Mouse (Mus musculus) heart, postnatal 0 days (tissue): ENCODE data around the gene Pcgf5.

Source experiments
- CTCF ChIP-seq: IDR thresholded peaks from 2 replicates; pipeline ENCODE4 v1.5.1; 2016; ENCODE audit warnings: antibody characterized with exemption, control low read depth, low read depth
- EP300 ChIP-seq: IDR thresholded peaks from 2 replicates; pipeline ENCODE4 v1.6.1; 2016; ENCODE audit warnings: antibody characterized with exemption, low read depth

DNA sequence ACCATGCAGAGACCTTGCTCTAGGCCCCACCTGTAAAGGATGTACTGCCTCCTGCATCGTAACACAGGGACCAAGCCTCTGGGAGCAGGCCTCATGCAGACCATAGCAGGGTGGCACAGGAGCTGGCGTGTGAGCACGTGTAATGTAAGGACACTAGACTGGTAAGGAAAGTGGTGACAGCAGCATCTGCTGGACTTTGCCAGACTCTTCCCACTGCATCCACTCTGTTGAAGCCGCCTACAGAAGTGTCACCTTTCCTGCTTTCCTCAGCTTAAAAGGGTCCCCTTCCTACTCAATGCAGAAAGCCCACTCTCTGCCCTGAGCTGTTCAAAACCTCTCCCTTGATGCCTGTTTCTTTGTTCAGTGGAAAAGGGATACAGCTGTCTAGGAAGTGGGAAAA lies 80.0 kb downstream of the Pcgf5 start:
- TF ChIP-seq CTCF (no peak), EP300 (no peak)
